17 mouse cellular contexts compared by ENCODE assay signal in the genomic region with DNA sequence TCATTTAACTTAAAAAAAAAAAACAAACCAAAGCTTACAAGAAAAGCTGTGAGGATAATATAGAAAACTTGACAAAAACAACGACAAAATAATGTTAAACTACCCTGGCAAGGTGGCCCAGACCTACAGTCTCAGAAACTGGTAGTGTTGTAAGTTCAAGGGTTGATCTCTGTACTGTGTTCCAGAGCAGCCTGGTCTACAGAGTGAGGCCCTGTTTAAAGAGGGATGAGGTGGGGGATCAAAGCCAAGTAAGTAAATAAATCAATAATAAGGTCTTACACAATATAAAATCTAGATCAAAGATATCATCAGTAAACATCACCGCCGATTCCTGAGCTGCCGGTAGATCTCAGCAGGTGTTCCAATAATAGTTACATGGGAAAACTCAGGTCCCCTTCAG.
"Had no signal": no experiment of that assay in that cellular context is flagged by ENCODE, and none has a peak within 500 bp of the region (broad histone marks: within the 10 kb centered on the region; RNA-seq: fewer than 3 reads in every experiment).

No protein-coding gene starts in this region.

- H3K27ac ChIP-seq: lung, embryonic 15.5 days; macrophage; midbrain, embryonic 13.5 days; midbrain, embryonic 15.5 days; neural tube, embryonic 12.5 days; stomach, embryonic 15.5 days; stomach, postnatal 0 days had no signal

- H3K9me3 ChIP-seq: lung, embryonic 15.5 days; megakaryocyte, embryonic 14.5 days; midbrain, embryonic 13.5 days; midbrain, embryonic 15.5 days; neural tube, embryonic 12.5 days; stomach, embryonic 15.5 days had no signal

- ATAC-seq: lung, postnatal 0 days; midbrain, embryonic 13.5 days; midbrain, embryonic 15.5 days had no signal

- DNase-seq: lung, adult 2 months; lung, postnatal 14 days; lung, postnatal 36 days; right cerebral cortex, postnatal 14 days; thymus, adult 2 months; thymus, postnatal 25 days; thymus, postnatal 4 days had no signal

- H3K4me3 ChIP-seq: lung, embryonic 15.5 days; megakaryocyte, embryonic 14.5 days; midbrain, embryonic 13.5 days; midbrain, embryonic 15.5 days; neural tube, embryonic 12.5 days; stomach, embryonic 15.5 days had no signal

- H3K27me3 ChIP-seq: midbrain, embryonic 13.5 days; midbrain, embryonic 15.5 days; neural tube, embryonic 12.5 days; stomach, embryonic 15.5 days had no signal

- H3K36me3 ChIP-seq: lung, embryonic 15.5 days; midbrain, embryonic 13.5 days; midbrain, embryonic 15.5 days; neural tube, embryonic 12.5 days; stomach, embryonic 15.5 days had no signal

- H3K9ac ChIP-seq: lung, embryonic 15.5 days; midbrain, embryonic 13.5 days; midbrain, embryonic 15.5 days; neural tube, embryonic 12.5 days; stomach, embryonic 15.5 days had no signal

- H3K4me2 ChIP-seq: lung, embryonic 15.5 days; midbrain, embryonic 11.5 days; midbrain, embryonic 13.5 days; midbrain, embryonic 15.5 days; neural tube, embryonic 12.5 days; stomach, embryonic 15.5 days had no signal

- H3K4me1 ChIP-seq: lung, embryonic 15.5 days; megakaryocyte, embryonic 14.5 days; midbrain, embryonic 13.5 days; midbrain, embryonic 15.5 days; neural tube, embryonic 12.5 days; stomach, embryonic 15.5 days had no signal
